Mouse (Mus musculus): Measurements from ENCODE around the gene Exoc3l4.

GRCm38 (mm10) chr12:111474893-111475643 lies 58.3 kb downstream of the Exoc3l4 start:
- no peak for TF ChIP-seq GATA1 (IDR thresholded peaks at IDR 0.05; ENCODE audit: low read length)
- no peak for TF ChIP-seq TAL1 (IDR thresholded peaks at IDR 0.05; ENCODE audit: low read length)

Measured in erythroblast, embryonic 14.5 days (primary cell).